ENCODE assay signal across 8 mouse cellular contexts in genomic region chr14:34615082-34615481, GRCm38 (mm10). TPM values are rescaled to one million over a fixed set of nuclear protein-coding genes. Genes with fewer than 3 reads are reported as not detected.
DNase-seq lines count a peak whose midpoint lies in the region; ATAC-seq and TF ChIP-seq lines count a peak whose summit lies in the region.

No protein-coding gene starts in this region.

- H3K9ac ChIP-seq in intestine, embryonic 15.5 days = no peak overlapping the region

- peak overlapping the region; percentile 51 for H3K4me2 ChIP-seq in intestine, embryonic 15.5 days (replicated peaks)

- no peaks in the 10 kb centered on the region for H3K9me3 ChIP-seq in E14TG2a.4 (ENCODE audit: low read length)
- H3K9me3 ChIP-seq in embryonic facial prominence, embryonic 10.5 days = no peaks in the 10 kb centered on the region
- H3K9me3 ChIP-seq in intestine, embryonic 15.5 days = no peaks in the 10 kb centered on the region

- WGBS in embryonic facial prominence, embryonic 10.5 days = 4% methylated on average over 13 of the region's 13 CpGs
- 4% methylated on average over 13 of the region's 13 CpGs for WGBS in intestine, embryonic 15.5 days
- 6% methylated on average over 13 of the region's 13 CpGs for WGBS in cerebellum, adult 2 months

- no peaks in the 10 kb centered on the region for H3K27me3 ChIP-seq in E14TG2a.4 (ENCODE audit: insufficient read depth, low read length)
- peaks cover 56% of the 10 kb centered on the region for H3K27me3 ChIP-seq in embryonic facial prominence, embryonic 10.5 days (replicated peaks; ENCODE audit: low read depth, poor library complexity, severe bottlenecking)
- 0 out of 2 replicates have a peak, but pooled peaks cover 5% of the 10 kb centered on the region for H3K27me3 ChIP-seq in intestine, embryonic 15.5 days (replicated peaks)
- no peaks in the 10 kb centered on the region for H3K27me3 ChIP-seq in cerebellum, adult 2 months (ENCODE audit: control insufficient read depth, insufficient read depth, low read length)

- no peaks in the 10 kb centered on the region for H3K36me3 ChIP-seq in E14TG2a.4 (ENCODE audit: insufficient read depth, low read length)
- no peaks in the 10 kb centered on the region for H3K36me3 ChIP-seq in embryonic facial prominence, embryonic 10.5 days (replicated peaks)
- H3K36me3 ChIP-seq in intestine, embryonic 15.5 days = no peaks in the 10 kb centered on the region

- no peak for TF ChIP-seq POLR2A in cerebellum, adult 2 months (IDR thresholded peaks at IDR 0.05; ENCODE audit: borderline replicate concordance, insufficient read depth, low read length)

- ATAC-seq in intestine, embryonic 15.5 days = no peak; the same call in 1 of the 2 replicates

- peaks cover 68% of the 10 kb centered on the region for H3K4me1 ChIP-seq in E14TG2a.4 (replicated peaks; ENCODE audit: low read depth, low read length)
- peaks cover 13% of the 10 kb centered on the region for H3K4me1 ChIP-seq in embryonic facial prominence, embryonic 10.5 days
- H3K4me1 ChIP-seq in intestine, embryonic 15.5 days (replicated peaks) = 0 out of 2 replicates have a peak, but pooled peaks cover 7% of the 10 kb centered on the region
- no peaks in the 10 kb centered on the region for H3K4me1 ChIP-seq in cerebellum, adult 2 months (ENCODE audit: control insufficient read depth, insufficient read depth, low read length)

- H3K27ac ChIP-seq in embryonic facial prominence, embryonic 10.5 days (replicated peaks) = no peak overlapping the region
- H3K27ac ChIP-seq in intestine, embryonic 15.5 days = no peak overlapping the region
- H3K27ac ChIP-seq in cerebellum, adult 2 months (ENCODE audit: insufficient read depth, low read length) = no peak overlapping the region

- DNase-seq in embryonic facial prominence, embryonic 10.5 days (ENCODE audit: low spot score) = no peak
- DNase-seq in lung, postnatal 25 days (ENCODE audit: low spot score) = peak; percentile 32
- peak; percentile 57 for DNase-seq in testis, postnatal 10 days (ENCODE audit: low spot score)
- DNase-seq in spleen, adult 18-20 months = no peak
- no peak for DNase-seq in cerebellum, adult 2 months
- DNase-seq in layer of hippocampus, postnatal 25 days (ENCODE audit: extremely low spot score in 1 of 2, low spot score in 1 of 2) = no peak

- H3K4me3 ChIP-seq in E14TG2a.4 (replicated peaks; ENCODE audit: low read length) = peak overlapping the region; percentile 68
- peak overlapping the region; percentile 47 for H3K4me3 ChIP-seq in embryonic facial prominence, embryonic 10.5 days
- H3K4me3 ChIP-seq in intestine, embryonic 15.5 days (replicated peaks) = peak overlapping the region; percentile 15; the same call in 1 of the 2 replicates
- no peak overlapping the region for H3K4me3 ChIP-seq in cerebellum, adult 2 months (replicated peaks; ENCODE audit: insufficient read depth, low read depth, low read length)

- no peak for TF ChIP-seq CTCF in E14TG2a.4 (conservative IDR thresholded peaks at IDR 0.05; ENCODE audit: low read length)
- no peak for TF ChIP-seq CTCF in cerebellum, adult 2 months (IDR thresholded peaks at IDR 0.05; ENCODE audit: borderline replicate concordance, insufficient read depth, low read depth, low read length)

RNA-seq across cellular contexts. Expression of gene Opn4, which starts 15.1 kb away (rescaled TPM):
- polyA plus RNA-seq in embryonic facial prominence, embryonic 10.5 days (2016; fragmentation: Nextera tagmentation; extraction: Ambion mirVana) = 0.23 and 0.27 TPM in 2 replicates
- polyA plus RNA-seq in intestine, embryonic 15.5 days (2015; fragmentation: Nextera tagmentation; extraction: Ambion mirVana) = 0.37 TPM in 1 of 2 replicates, not detected in the other
- 0.17 and 0.33 TPM in 2 replicates for polyA plus RNA-seq in cerebellum, adult 2 months (2012; rRNA removed)
- not detected for total RNA-seq in layer of hippocampus, postnatal 25 days (2021)

RNA-seq across cellular contexts. Expression of gene Ldb3, which starts 26.6 kb away (rescaled TPM):
- polyA plus RNA-seq in embryonic facial prominence, embryonic 10.5 days (2016; fragmentation: Nextera tagmentation; extraction: Ambion mirVana) = 0.59 TPM in 1 of 2 replicates, not detected in the other
- 7.6 and 7.8 TPM in 2 replicates for polyA plus RNA-seq in intestine, embryonic 15.5 days (2015; fragmentation: Nextera tagmentation; extraction: Ambion mirVana)
- polyA plus RNA-seq in cerebellum, adult 2 months (2012; rRNA removed) = 7.0 TPM in 2 replicates
- total RNA-seq in layer of hippocampus, postnatal 25 days (2021) = 1 to 10 TPM; 3.8 to 4.5 TPM

RNA-seq across cellular contexts. Expression of gene Wapl, which starts 58.6 kb away (rescaled TPM):
- polyA plus RNA-seq in embryonic facial prominence, embryonic 10.5 days (2016; fragmentation: Nextera tagmentation; extraction: Ambion mirVana) = 26.9 and 27.2 TPM in 2 replicates
- polyA plus RNA-seq in intestine, embryonic 15.5 days (2015; fragmentation: Nextera tagmentation; extraction: Ambion mirVana) = 25.3 and 29.0 TPM in 2 replicates
- polyA plus RNA-seq in cerebellum, adult 2 months (2012; rRNA removed) = 21.4 and 22.4 TPM in 2 replicates
- 10 to 100 TPM; 50.1 to 51.2 TPM for total RNA-seq in layer of hippocampus, postnatal 25 days (2021)

Comparison
In these comparisons a context has a peak if more than half of its experiments do, and no peak if none do; other contexts are left out.
1. DNase-seq: peak in lung, postnatal 25 days (single experiment) and testis, postnatal 10 days (single experiment); none in embryonic facial prominence, embryonic 10.5 days (single experiment), spleen, adult 18-20 months (0 of 2), cerebellum, adult 2 months (0 of 2) and layer of hippocampus, postnatal 25 days (0 of 2).